Comparison of ENCODE assay signal across 16 mouse cellular contexts in the genomic region with DNA sequence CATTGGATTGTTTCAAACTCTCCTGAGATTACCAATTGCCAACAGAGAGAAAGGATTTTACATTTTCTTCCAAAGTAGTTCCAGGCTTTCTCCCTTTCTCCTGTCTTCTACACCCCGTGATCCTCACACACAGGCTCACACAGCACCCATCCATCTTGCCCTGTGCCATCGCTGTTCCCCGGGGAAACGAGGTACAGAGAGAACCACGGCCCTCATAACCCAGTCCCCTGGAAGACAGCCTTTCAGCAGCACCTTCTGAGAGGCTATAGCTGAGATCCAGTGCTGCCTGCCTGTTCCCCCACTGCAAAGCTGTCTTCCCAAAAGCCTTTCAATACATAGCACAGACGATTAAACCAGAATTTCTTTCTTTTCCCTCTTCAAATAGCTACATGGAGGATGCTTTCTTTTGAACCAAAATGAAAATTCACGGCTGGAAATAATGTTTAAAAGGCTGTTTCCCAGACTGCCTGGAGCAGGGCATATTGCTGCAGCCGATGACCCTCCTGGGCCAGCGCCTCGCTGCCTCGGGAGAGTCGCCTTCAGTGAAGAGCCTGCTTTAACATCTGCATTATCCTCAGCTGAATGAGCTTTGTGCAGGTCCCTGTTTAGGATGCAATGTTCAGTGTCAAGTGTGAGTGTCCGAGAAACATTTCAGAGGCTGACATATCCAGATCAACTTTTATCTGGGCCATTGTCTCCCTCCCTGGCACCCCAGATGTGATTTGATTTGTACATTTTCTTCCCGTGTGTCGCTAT.
DNase-seq lines count a peak whose midpoint lies in the region; ATAC-seq and TF ChIP-seq lines count a peak whose summit lies in the region.
"Had no signal": no experiment of that assay in that cellular context is flagged by ENCODE, and none has a peak within 500 bp of the region (broad histone marks: within the 10 kb centered on the region; RNA-seq: fewer than 3 reads in every experiment).

No protein-coding gene starts in this region.

- no peak for DNase-seq in neural tube, embryonic 10.5 days (ENCODE audit: extremely low spot score, low spot score)
- DNase-seq in hindbrain, embryonic 11.5 days (ENCODE audit: low spot score): peak; percentile 27
- DNase-seq in adrenal gland, adult 8-10 months: no peak
- DNase-seq in stomach, postnatal 0 days (ENCODE audit: low spot score): no peak
- DNase-seq in cerebellum, adult 2 months: no peak
- DNase-seq: adrenal gland, postnatal 10 days; cerebellum, postnatal 10 days; gastrocnemius, postnatal 10 days; layer of hippocampus, adult 9-11 months; liver; lung, adult 18-20 months had no signal

- peak overlapping the region; percentile 55 for H3K9ac ChIP-seq in neural tube, embryonic 13.5 days
- H3K9ac ChIP-seq in hindbrain, embryonic 11.5 days (ENCODE audit: low read depth, low read length): peak overlapping the region; percentile 28; the same call in 1 of the 2 replicates
- no peak overlapping the region; the same call in 1 of the 2 replicates for H3K9ac ChIP-seq in midbrain, embryonic 13.5 days (replicated peaks)
- H3K9ac ChIP-seq in stomach, postnatal 0 days (ENCODE audit: low read length): no peak overlapping the region

- peak overlapping the region; percentile 74 for H3K27ac ChIP-seq in neural tube, embryonic 13.5 days (replicated peaks)
- H3K27ac ChIP-seq in hindbrain, embryonic 11.5 days (ENCODE audit: low read depth, low read length): no peak overlapping the region
- peak overlapping the region; percentile 66 for H3K27ac ChIP-seq in midbrain, embryonic 13.5 days
- H3K27ac ChIP-seq in stomach, postnatal 0 days (replicated peaks): no peak overlapping the region
- no peak overlapping the region for H3K27ac ChIP-seq in cerebellum, adult 2 months (ENCODE audit: insufficient read depth, low read length)
- H3K27ac ChIP-seq: kidney, postnatal 0 days; macrophage had no signal

- H3K9me3 ChIP-seq in neural tube, embryonic 13.5 days: no peaks in the 10 kb centered on the region
- no peaks in the 10 kb centered on the region for H3K9me3 ChIP-seq in hindbrain, embryonic 11.5 days (ENCODE audit: control insufficient read depth, low read length)
- H3K9me3 ChIP-seq in midbrain, embryonic 13.5 days: no peaks in the 10 kb centered on the region
- no peaks in the 10 kb centered on the region for H3K9me3 ChIP-seq in stomach, postnatal 0 days (ENCODE audit: control insufficient read depth, low read length)

- ATAC-seq in neural tube, embryonic 13.5 days (ENCODE audit: low read depth): no peak
- no peak for ATAC-seq in hindbrain, embryonic 11.5 days (ENCODE audit: low FRiP score)
- no peak for ATAC-seq in midbrain, embryonic 13.5 days
- no peak for ATAC-seq in stomach, postnatal 0 days (ENCODE audit: low FRiP score, low TSS enrichment)
- ATAC-seq: intestine, embryonic 16.5 days had no signal

- peaks cover 32% of the 10 kb centered on the region for H3K4me1 ChIP-seq in neural tube, embryonic 13.5 days (replicated peaks)
- peaks cover 2% of the 10 kb centered on the region; the same call in 1 of the 2 replicates for H3K4me1 ChIP-seq in hindbrain, embryonic 11.5 days (replicated peaks; ENCODE audit: control insufficient read depth, insufficient read depth, low read length)
- H3K4me1 ChIP-seq in midbrain, embryonic 13.5 days (replicated peaks): peaks cover 21% of the 10 kb centered on the region
- no peaks in the 10 kb centered on the region for H3K4me1 ChIP-seq in stomach, postnatal 0 days (replicated peaks; ENCODE audit: control insufficient read depth, insufficient read depth)
- H3K4me1 ChIP-seq in cerebellum, adult 2 months (ENCODE audit: control insufficient read depth, insufficient read depth, low read length): peaks cover 23% of the 10 kb centered on the region

- no peak for TF ChIP-seq EP300 in stomach, postnatal 0 days (optimal IDR thresholded peaks at IDR 0.05)

- no peak for TF ChIP-seq POLR2A in cerebellum, adult 2 months (IDR thresholded peaks at IDR 0.05; ENCODE audit: borderline replicate concordance, insufficient read depth, low read length)

- TF ChIP-seq CTCF in stomach, postnatal 0 days (IDR thresholded peaks at IDR 0.05; ENCODE audit: low read depth): no peak
- TF ChIP-seq CTCF in cerebellum, adult 2 months (IDR thresholded peaks at IDR 0.05; ENCODE audit: borderline replicate concordance, insufficient read depth, low read depth, low read length): no peak

- WGBS in neural tube, embryonic 13.5 days: 48% methylated on average over 15 of the region's 15 CpGs
- 51% methylated on average over 15 of the region's 15 CpGs for WGBS in hindbrain, embryonic 11.5 days
- WGBS in midbrain, embryonic 13.5 days: 47% methylated on average over 15 of the region's 15 CpGs
- 72% methylated on average over 15 of the region's 15 CpGs for WGBS in stomach, postnatal 0 days
- WGBS in cerebellum, adult 2 months: 65% methylated on average over 15 of the region's 15 CpGs

- H3K4me2 ChIP-seq in neural tube, embryonic 13.5 days: no peak overlapping the region
- H3K4me2 ChIP-seq in hindbrain, embryonic 11.5 days (replicated peaks; ENCODE audit: low read depth, low read length): no peak overlapping the region
- H3K4me2 ChIP-seq in midbrain, embryonic 13.5 days (replicated peaks): no peak overlapping the region
- H3K4me2 ChIP-seq in stomach, postnatal 0 days (replicated peaks; ENCODE audit: low read depth): no peak overlapping the region

- H3K4me3 ChIP-seq in neural tube, embryonic 13.5 days: no peak overlapping the region
- no peak overlapping the region for H3K4me3 ChIP-seq in hindbrain, embryonic 11.5 days (ENCODE audit: low read depth, low read length)
- H3K4me3 ChIP-seq in midbrain, embryonic 13.5 days (replicated peaks): no peak overlapping the region
- no peak overlapping the region for H3K4me3 ChIP-seq in stomach, postnatal 0 days (ENCODE audit: low read depth, low read length)
- no peak overlapping the region for H3K4me3 ChIP-seq in cerebellum, adult 2 months (replicated peaks; ENCODE audit: insufficient read depth, low read depth, low read length)

- H3K36me3 ChIP-seq in neural tube, embryonic 13.5 days: peaks cover 2% of the 10 kb centered on the region; the same call in 1 of the 2 replicates
- H3K36me3 ChIP-seq in hindbrain, embryonic 11.5 days (ENCODE audit: control insufficient read depth, insufficient read depth, low read length): no peaks in the 10 kb centered on the region
- peaks cover under 1% of the 10 kb centered on the region; the same call in 1 of the 2 replicates for H3K36me3 ChIP-seq in midbrain, embryonic 13.5 days
- H3K36me3 ChIP-seq in stomach, postnatal 0 days (ENCODE audit: control insufficient read depth, insufficient read depth, low read length): no peaks in the 10 kb centered on the region

- no peaks in the 10 kb centered on the region for H3K27me3 ChIP-seq in neural tube, embryonic 13.5 days
- H3K27me3 ChIP-seq in hindbrain, embryonic 11.5 days (ENCODE audit: control insufficient read depth, insufficient read depth, low read length): no peaks in the 10 kb centered on the region
- no peaks in the 10 kb centered on the region for H3K27me3 ChIP-seq in midbrain, embryonic 13.5 days
- H3K27me3 ChIP-seq in stomach, postnatal 0 days (ENCODE audit: control insufficient read depth, insufficient read depth, low read length): no peaks in the 10 kb centered on the region
- H3K27me3 ChIP-seq in cerebellum, adult 2 months (ENCODE audit: control insufficient read depth, insufficient read depth, low read length): no peaks in the 10 kb centered on the region

Comparison
In these comparisons a context has a peak if more than half of its experiments do, and no peak if none do; other contexts are left out.
1. H3K27ac ChIP-seq: peak in neural tube, embryonic 13.5 days (single experiment) and midbrain, embryonic 13.5 days (single experiment); none in hindbrain, embryonic 11.5 days (single experiment), stomach, postnatal 0 days (single experiment) and cerebellum, adult 2 months (single experiment).
2. H3K9ac ChIP-seq: peak in neural tube, embryonic 13.5 days (single experiment) and hindbrain, embryonic 11.5 days (single experiment); none in midbrain, embryonic 13.5 days (single experiment) and stomach, postnatal 0 days (single experiment).